Mouse (Mus musculus): ENCODE data around the gene Hnrnpm. TPM values are rescaled to one million over a fixed set of nuclear protein-coding genes. Genes with fewer than 3 reads are reported as not detected.
"Not testable (repeated sequence)": the region's sequence is repeated elsewhere in the genome, so short reads cannot be mapped to it uniquely, and the experiment has no call there.

Gene Hnrnpm
- polyA plus RNA-seq (2012; rRNA removed), result 87.3 and 103 TPM in 2 replicates

DNA sequence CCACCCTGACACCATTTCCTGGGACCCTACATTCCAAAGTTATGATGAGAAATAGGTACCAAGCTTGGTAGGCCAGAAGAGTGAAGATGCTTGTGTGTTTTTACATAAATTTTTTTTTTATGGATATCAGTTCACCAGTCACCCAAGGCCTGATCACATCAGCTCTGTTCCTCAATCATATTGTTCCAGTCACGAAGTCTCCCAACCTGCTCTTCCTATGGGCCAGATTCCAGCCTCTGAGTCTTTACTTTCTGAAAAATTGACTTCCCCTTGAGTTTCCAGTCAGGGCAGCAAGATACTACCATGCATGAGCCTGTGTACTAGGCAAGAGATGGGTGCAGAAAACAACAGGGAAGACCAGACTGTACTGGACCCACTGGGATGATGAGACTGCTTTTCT, at the start of gene Hnrnpm:
TSS of gene Hnrnpm (minus strand) at position 101 of the 400 bp plus-strand sequence.
- no peak for DNase-seq (ENCODE audit: low read depth in 1 of 2, low spot score in 2 of 2)
- no peak within 1 kb of the TSS for H3K4me3 ChIP-seq (ENCODE audit: extremely low read depth, insufficient read depth, insufficient read length)
- TF ChIP-seq CTCF (IDR thresholded peaks at IDR 0.05; ENCODE audit: extremely low read depth, insufficient read depth, insufficient read length, insufficient replicate concordance) (no peak), POLR2A (IDR thresholded peaks at IDR 0.05; ENCODE audit: low read depth, low read length) (no peak)
- peaks cover 7% of the 10 kb centered on the region for H3K36me3 ChIP-seq (ENCODE audit: control insufficient read depth, insufficient read depth, low read length)
- no peaks in the 10 kb centered on the region for H3K27me3 ChIP-seq (ENCODE audit: control insufficient read depth, insufficient read depth, low read length)
- WGBS, result 89% methylated on average over 1 of the region's 1 CpGs
- peaks cover 4% of the 10 kb centered on the region; the same call in 1 of the 2 replicates for H3K4me1 ChIP-seq (ENCODE audit: control insufficient read depth, insufficient read depth, insufficient read length)
- no peak within 1 kb of the TSS for H3K27ac ChIP-seq (ENCODE audit: insufficient read depth, low read length)

GRCm38 (mm10) chr17:33733526-33733925, 46.9 kb upstream of the Hnrnpm start:
- DNase-seq (ENCODE audit: low read depth in 1 of 2, low spot score in 2 of 2); H3K27ac ChIP-seq (ENCODE audit: insufficient read depth, low read length); H3K4me1 ChIP-seq (ENCODE audit: control insufficient read depth, insufficient read depth, insufficient read length); H3K27me3 ChIP-seq (ENCODE audit: control insufficient read depth, insufficient read depth, low read length); H3K4me3 ChIP-seq (ENCODE audit: extremely low read depth, insufficient read depth, insufficient read length); H3K36me3 ChIP-seq (ENCODE audit: control insufficient read depth, insufficient read depth, low read length): not testable (repeated sequence)
- 76% methylated on average over 10 of the region's 10 CpGs for WGBS

GRCm38 (mm10) chr17:33732556-33733083, 46.0 kb upstream of the Hnrnpm start:
- H3K36me3 ChIP-seq (ENCODE audit: control insufficient read depth, insufficient read depth, low read length); H3K4me1 ChIP-seq (ENCODE audit: control insufficient read depth, insufficient read depth, insufficient read length); H3K27me3 ChIP-seq (ENCODE audit: control insufficient read depth, insufficient read depth, low read length); H3K27ac ChIP-seq (ENCODE audit: insufficient read depth, low read length); H3K4me3 ChIP-seq (ENCODE audit: extremely low read depth, insufficient read depth, insufficient read length); DNase-seq (ENCODE audit: low read depth in 1 of 2, low spot score in 2 of 2): not testable (repeated sequence)
- WGBS, result 74% methylated on average over 9 of the region's 9 CpGs

DNA sequence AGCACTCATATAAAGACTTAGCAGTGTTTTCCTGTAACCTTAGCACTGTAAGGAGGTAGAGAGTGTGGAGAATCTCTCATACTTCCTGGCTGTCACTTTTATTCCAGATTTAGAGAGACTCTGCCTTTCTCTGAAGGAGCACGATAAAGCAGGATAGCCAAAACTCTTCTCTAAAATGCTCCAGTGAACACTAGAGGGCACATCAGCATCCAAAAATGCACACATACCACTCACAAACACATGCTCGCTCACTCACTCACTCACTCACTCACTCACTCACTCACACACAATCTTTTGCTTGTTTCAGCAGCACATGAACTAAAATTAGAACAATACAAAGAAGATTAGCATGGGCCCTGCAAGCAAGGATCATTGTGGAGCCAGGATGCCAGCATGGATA, 42.6 kb upstream of the Hnrnpm start:
- TF ChIP-seq CTCF (IDR thresholded peaks at IDR 0.05; ENCODE audit: extremely low read depth, insufficient read depth, insufficient read length, insufficient replicate concordance), result no peak
- no peak for TF ChIP-seq POLR2A (IDR thresholded peaks at IDR 0.05; ENCODE audit: low read depth, low read length)
- Histone ChIP-seq H3K4me3 (ENCODE audit: extremely low read depth, insufficient read depth, insufficient read length) (no peak overlapping the region), H3K27me3 (ENCODE audit: control insufficient read depth, insufficient read depth, low read length) (no peaks in the 10 kb centered on the region), H3K4me1 (ENCODE audit: control insufficient read depth, insufficient read depth, insufficient read length) (no peaks in the 10 kb centered on the region), H3K36me3 (ENCODE audit: control insufficient read depth, insufficient read depth, low read length) (no peaks in the 10 kb centered on the region), H3K27ac (ENCODE audit: insufficient read depth, low read length) (no peak overlapping the region)
- DNase-seq (ENCODE audit: low read depth in 1 of 2, low spot score in 2 of 2), result no peak
- 44% methylated on average over 2 of the region's 2 CpGs for WGBS

- WGBS, result 86% methylated on average over 2 of the region's 2 CpGs
- no peak for TF ChIP-seq POLR2A (IDR thresholded peaks at IDR 0.05; ENCODE audit: low read depth, low read length)
- no peak for TF ChIP-seq CTCF (IDR thresholded peaks at IDR 0.05; ENCODE audit: extremely low read depth, insufficient read depth, insufficient read length, insufficient replicate concordance)
- no peaks in the 10 kb centered on the region for H3K27me3 ChIP-seq (ENCODE audit: control insufficient read depth, insufficient read depth, low read length)
- H3K4me1 ChIP-seq (ENCODE audit: control insufficient read depth, insufficient read depth, insufficient read length), result no peaks in the 10 kb centered on the region
- no peak overlapping the region for H3K4me3 ChIP-seq (ENCODE audit: extremely low read depth, insufficient read depth, insufficient read length)
- H3K27ac ChIP-seq (ENCODE audit: insufficient read depth, low read length), result no peak overlapping the region
- DNase-seq (ENCODE audit: low read depth in 1 of 2, low spot score in 2 of 2), result no peak
- no peaks in the 10 kb centered on the region for H3K36me3 ChIP-seq (ENCODE audit: control insufficient read depth, insufficient read depth, low read length)
Observed at GRCm38 (mm10) chr17:33728396-33728795, 41.7 kb upstream of the Hnrnpm start.

DNA sequence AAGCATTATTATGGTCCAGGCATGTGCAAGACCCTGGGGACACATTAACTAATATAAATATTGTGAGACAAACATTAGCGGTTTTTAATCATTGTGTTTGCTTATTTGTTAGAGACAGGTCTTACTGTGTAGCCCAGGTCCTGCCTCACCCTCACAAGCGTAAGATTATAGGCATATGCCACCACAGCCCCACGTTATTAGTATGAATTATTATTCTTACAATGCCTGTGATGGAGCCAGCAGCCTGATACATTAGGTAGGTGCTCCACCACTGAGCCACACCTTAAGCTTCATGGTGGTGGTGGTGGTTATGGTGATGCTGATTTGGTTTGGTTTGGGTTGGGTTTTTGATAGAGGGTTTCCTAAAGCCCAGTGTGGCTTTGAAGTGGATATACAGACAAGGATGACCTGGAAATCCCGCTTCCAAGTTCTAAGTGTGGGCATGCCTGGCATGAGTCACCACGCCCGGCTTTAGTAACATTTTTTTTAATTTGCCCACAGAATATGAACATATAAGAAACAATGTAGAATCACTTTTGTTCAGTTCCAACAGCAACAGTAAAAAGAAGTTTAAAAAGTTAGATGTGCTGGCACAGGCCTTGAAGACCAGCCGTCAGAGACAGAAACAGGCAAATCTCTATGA, 33.2 kb upstream of the Hnrnpm start:
- no peak overlapping the region for H3K4me3 ChIP-seq (ENCODE audit: extremely low read depth, insufficient read depth, insufficient read length)
- peaks cover 4% of the 10 kb centered on the region; the same call in 1 of the 2 replicates for H3K4me1 ChIP-seq (ENCODE audit: control insufficient read depth, insufficient read depth, insufficient read length)
- H3K27ac ChIP-seq (ENCODE audit: insufficient read depth, low read length), result no peak overlapping the region
- no peak for DNase-seq (ENCODE audit: low read depth in 1 of 2, low spot score in 2 of 2)
- H3K27me3 ChIP-seq (ENCODE audit: control insufficient read depth, insufficient read depth, low read length), result no peaks in the 10 kb centered on the region
- no peaks in the 10 kb centered on the region for H3K36me3 ChIP-seq (ENCODE audit: control insufficient read depth, insufficient read depth, low read length)
- no peak for TF ChIP-seq CTCF (IDR thresholded peaks at IDR 0.05; ENCODE audit: extremely low read depth, insufficient read depth, insufficient read length, insufficient replicate concordance)
- no peak for TF ChIP-seq POLR2A (IDR thresholded peaks at IDR 0.05; ENCODE audit: low read depth, low read length)
- WGBS, result 96% methylated on average over 7 of the region's 7 CpGs

GRCm38 (mm10) chr17:33718944-33719725, 32.5 kb upstream of the Hnrnpm start:
- H3K4me3 ChIP-seq (ENCODE audit: extremely low read depth, insufficient read depth, insufficient read length), result no peak overlapping the region; the same call in 1 of the 2 replicates
- H3K27me3 ChIP-seq (ENCODE audit: control insufficient read depth, insufficient read depth, low read length), result no peaks in the 10 kb centered on the region
- DNase-seq (ENCODE audit: low read depth in 1 of 2, low spot score in 2 of 2), result no peak
- H3K4me1 ChIP-seq (ENCODE audit: control insufficient read depth, insufficient read depth, insufficient read length), result peaks cover 4% of the 10 kb centered on the region; the same call in 1 of the 2 replicates
- no peaks in the 10 kb centered on the region for H3K36me3 ChIP-seq (ENCODE audit: control insufficient read depth, insufficient read depth, low read length)
- no peak for TF ChIP-seq POLR2A (IDR thresholded peaks at IDR 0.05; ENCODE audit: low read depth, low read length)
- TF ChIP-seq CTCF (IDR thresholded peaks at IDR 0.05; ENCODE audit: extremely low read depth, insufficient read depth, insufficient read length, insufficient replicate concordance), result no peak
- 53% methylated on average over 10 of the region's 10 CpGs for WGBS
- no peak overlapping the region for H3K27ac ChIP-seq (ENCODE audit: insufficient read depth, low read length)
